Mouse (Mus musculus) testis, adult 2 months (tissue): ENCODE data around the gene Cables2.

Experiments
- CTCF ChIP-seq: fragments of 200-500 bp; IDR thresholded peaks from 2 replicates; pipeline ENCODE4 v1.5.1; 2012; ENCODE audit warnings: low read depth, mild to moderate bottlenecking, inconsistent platforms, low read length, moderate library complexity; ENCODE audit not compliant: control insufficient read depth, insufficient read depth, insufficient replicate concordance
- POLR2A ChIP-seq: fragments of 200-500 bp; IDR thresholded peaks from 2 replicates; pipeline ENCODE4 v1.6.1; 2012; ENCODE audit warnings: low read depth, mild to moderate bottlenecking, inconsistent platforms, low read length, moderate library complexity; ENCODE audit not compliant: control insufficient read depth

GRCm38 (mm10) chr2:180257963-180258865, 15.1 kb downstream of the Cables2 start:
- TF ChIP-seq POLR2A (no peak), CTCF (no peak)
